Mouse (Mus musculus): ENCODE results near the gene Atp6v0e. TPM values are rescaled to one million over a fixed set of nuclear protein-coding genes. Genes with fewer than 3 reads are reported as not detected.

Gene Atp6v0e
- polyA plus RNA-seq, 1 experiment from 2014 or later: 179 TPM

GRCm38 (mm10) chr17:26707066-26707465 lies 44.0 kb downstream of the Atp6v0e start:
- H3K4me1 ChIP-seq: peaks cover 66% of the 10 kb centered on the region
- no peak overlapping the region for H3K9ac ChIP-seq
- no peak overlapping the region for H3K4me3 ChIP-seq
- H3K27me3 ChIP-seq (replicated peaks): no peaks in the 10 kb centered on the region
- 44% methylated on average over 7 of the region's 7 CpGs for WGBS (ENCODE audit: insufficient replicate concordance)
- peak; percentile 54; the same call in 1 of the 2 replicates for ATAC-seq
- H3K4me2 ChIP-seq: peak overlapping the region; percentile 25
- H3K27ac ChIP-seq: peak overlapping the region; percentile 59
- H3K36me3 ChIP-seq: peaks cover 14% of the 10 kb centered on the region
- 0 out of 2 replicates have a peak, but pooled peaks cover 5% of the 10 kb centered on the region for H3K9me3 ChIP-seq (replicated peaks)

GRCm38 (mm10) chr17:26708499-26708898 lies 45.5 kb downstream of the Atp6v0e start:
- H3K9ac ChIP-seq: no peak overlapping the region
- peak overlapping the region; percentile 84 for H3K27ac ChIP-seq
- ATAC-seq: no peak

DNA sequence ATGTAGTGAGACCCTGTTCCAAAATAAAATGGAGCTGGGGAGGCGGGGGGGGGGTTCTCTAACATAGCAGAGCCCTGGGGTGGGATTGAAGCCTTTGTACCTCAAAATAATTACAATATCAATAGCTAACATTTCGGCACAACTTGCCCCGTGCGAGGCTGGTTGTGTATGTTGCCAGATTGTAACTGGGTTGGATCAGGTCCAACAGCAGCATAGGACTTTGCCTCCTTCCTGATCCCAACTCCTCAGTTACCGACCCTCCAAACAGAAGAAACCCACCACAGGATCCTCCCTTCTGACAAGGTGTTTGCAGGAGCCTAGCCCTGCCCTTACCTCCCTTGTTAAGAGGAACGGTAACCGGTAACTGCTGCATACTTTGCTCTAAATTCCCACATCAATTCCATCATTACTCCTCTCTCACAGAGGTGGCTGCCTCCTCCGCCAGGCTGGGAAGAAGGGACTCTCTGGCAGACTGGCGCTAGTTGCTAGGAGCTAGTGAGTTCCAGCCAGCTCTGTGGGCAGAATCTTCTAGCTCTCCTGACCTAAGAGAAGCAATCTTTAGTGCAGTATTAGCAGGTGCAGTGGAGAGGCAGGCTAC lies 46.1 kb downstream of the Atp6v0e start:
- Histone ChIP-seq H3K9me3 (replicated peaks) (0 out of 2 replicates have a peak, but pooled peaks cover 5% of the 10 kb centered on the region), H3K27ac (peak overlapping the region; percentile 84), H3K4me2 (peak overlapping the region; percentile 45), H3K36me3 (peaks cover 5% of the 10 kb centered on the region), H3K9ac (peak overlapping the region; percentile 1; the same call in 1 of the 2 replicates), H3K4me3 (no peak overlapping the region), H3K27me3 (replicated peaks) (no peaks in the 10 kb centered on the region), H3K4me1 (peaks cover 67% of the 10 kb centered on the region)
- WGBS (ENCODE audit: insufficient replicate concordance): 69% methylated on average over 9 of the region's 9 CpGs
- no peak for ATAC-seq

More at GRCm38 (mm10) chr17:26708499-26708898, 45.5 kb downstream of the Atp6v0e start:
- H3K4me2 ChIP-seq: no peak overlapping the region
- no peak overlapping the region for H3K4me3 ChIP-seq
- 0 out of 2 replicates have a peak, but pooled peaks cover 5% of the 10 kb centered on the region for H3K9me3 ChIP-seq (replicated peaks)
- peaks cover 11% of the 10 kb centered on the region for H3K36me3 ChIP-seq
- no peaks in the 10 kb centered on the region for H3K27me3 ChIP-seq (replicated peaks)
- H3K4me1 ChIP-seq: peaks cover 66% of the 10 kb centered on the region

GRCm38 (mm10) chr17:26710049-26710448 lies 47.0 kb downstream of the Atp6v0e start:
- ATAC-seq: peak; percentile 67
- H3K4me2 ChIP-seq: peak overlapping the region; percentile 45
- no peaks in the 10 kb centered on the region for H3K36me3 ChIP-seq
- H3K27ac ChIP-seq: peak overlapping the region; percentile 84
- peak overlapping the region; percentile 25; the same call in 1 of the 2 replicates for H3K9ac ChIP-seq
- peaks cover 77% of the 10 kb centered on the region for H3K4me1 ChIP-seq
- no peaks in the 10 kb centered on the region for H3K9me3 ChIP-seq (replicated peaks)
- no peaks in the 10 kb centered on the region for H3K27me3 ChIP-seq (replicated peaks)
- WGBS (ENCODE audit: insufficient replicate concordance): 14% methylated on average over 6 of the region's 6 CpGs
- H3K4me3 ChIP-seq: no peak overlapping the region

DNA sequence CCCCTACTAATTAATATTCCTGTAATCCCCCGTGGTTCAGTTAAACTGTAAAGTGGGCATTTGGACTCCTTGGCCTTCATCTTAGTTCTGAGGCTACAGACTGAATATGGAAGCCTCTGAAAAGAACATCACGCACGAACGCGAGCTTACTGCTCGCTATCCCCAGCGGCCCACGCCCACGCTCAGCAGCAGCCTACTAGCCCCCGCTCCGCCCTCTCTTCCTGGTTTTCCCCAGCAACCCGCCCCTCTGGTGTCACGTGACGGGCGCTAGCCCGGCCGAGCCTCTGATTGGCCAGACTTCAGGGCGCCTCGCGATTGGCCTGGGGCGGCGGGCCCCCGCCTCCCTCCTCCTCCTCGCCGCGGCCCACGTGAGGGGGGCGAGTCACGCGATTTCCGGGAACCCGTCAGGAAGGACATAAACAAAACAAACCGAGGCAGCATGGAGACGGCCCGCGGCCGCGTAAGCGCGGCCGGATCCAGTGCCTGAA lies 52.3 kb downstream of the Atp6v0e start, which contains the start of gene Crebrf:
TSS of gene Crebrf (plus strand) at position 380 of the 488 bp plus-strand sequence.
- peaks cover 51% of the 10 kb centered on the region for H3K4me1 ChIP-seq
- no peaks in the 10 kb centered on the region for H3K36me3 ChIP-seq
- 2% methylated on average over 41 of the region's 41 CpGs for WGBS (ENCODE audit: insufficient replicate concordance)
- no peaks in the 10 kb centered on the region for H3K9me3 ChIP-seq (replicated peaks)
- peak within 1 kb of the TSS; percentile 76 for H3K9ac ChIP-seq
- peak; percentile 66 for ATAC-seq
- peak within 1 kb of the TSS; percentile 89 for H3K27ac ChIP-seq
- peak within 1 kb of the TSS; percentile 89 for H3K4me3 ChIP-seq
- no peaks in the 10 kb centered on the region for H3K27me3 ChIP-seq (replicated peaks)
- peak within 1 kb of the TSS; percentile 73 for H3K4me2 ChIP-seq

- no peaks in the 10 kb centered on the region for H3K9me3 ChIP-seq (replicated peaks)
- peak; percentile 97 for ATAC-seq
- peak overlapping the region; percentile 89 for H3K27ac ChIP-seq
- no peaks in the 10 kb centered on the region for H3K36me3 ChIP-seq
- WGBS (ENCODE audit: insufficient replicate concordance): under 1% methylated on average over 68 of the region's 75 CpGs
- peak overlapping the region; percentile 89 for H3K4me3 ChIP-seq
- no peaks in the 10 kb centered on the region for H3K27me3 ChIP-seq (replicated peaks)
- peak overlapping the region; percentile 73 for H3K4me2 ChIP-seq
- H3K9ac ChIP-seq: peak overlapping the region; percentile 76
- peaks cover 51% of the 10 kb centered on the region for H3K4me1 ChIP-seq
Measured at GRCm38 (mm10) chr17:26715916-26716717, 53.1 kb downstream of the Atp6v0e start.

DNA sequence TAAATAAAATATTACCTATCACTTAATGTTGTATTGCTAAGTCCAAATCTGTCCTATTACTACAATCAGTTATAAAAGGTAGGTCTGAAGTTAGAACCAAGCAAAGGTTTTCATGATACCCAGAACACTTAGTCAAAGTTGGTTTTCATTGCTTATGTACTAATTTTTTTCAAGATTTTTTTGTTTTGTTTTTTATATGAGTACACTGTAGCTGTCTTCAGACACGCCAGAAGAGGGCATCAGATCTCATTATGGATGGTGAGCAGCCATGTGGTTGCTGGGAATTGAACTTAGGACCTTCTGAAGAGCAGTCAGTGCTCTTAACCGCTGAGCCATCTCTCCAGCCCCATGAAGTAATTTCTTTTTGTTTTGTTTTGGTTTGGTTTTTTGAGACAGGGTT lies 54.8 kb downstream of the Atp6v0e start:
- H3K9me3 ChIP-seq (replicated peaks): no peaks in the 10 kb centered on the region
- no peak overlapping the region for H3K9ac ChIP-seq
- 50% methylated on average over 2 of the region's 2 CpGs for WGBS (ENCODE audit: insufficient replicate concordance)
- H3K4me2 ChIP-seq: no peak overlapping the region
- no peak for ATAC-seq
- no peaks in the 10 kb centered on the region for H3K36me3 ChIP-seq
- no peak overlapping the region for H3K27ac ChIP-seq
- peaks cover 59% of the 10 kb centered on the region for H3K4me1 ChIP-seq
- no peak overlapping the region for H3K4me3 ChIP-seq
- no peaks in the 10 kb centered on the region for H3K27me3 ChIP-seq (replicated peaks)

- no peak for ATAC-seq
- Histone ChIP-seq H3K27me3 (replicated peaks) (no peaks in the 10 kb centered on the region), H3K4me1 (peaks cover 63% of the 10 kb centered on the region), H3K9me3 (replicated peaks) (no peaks in the 10 kb centered on the region), H3K4me3 (no peak overlapping the region), H3K36me3 (no peaks in the 10 kb centered on the region), H3K4me2 (no peak overlapping the region; the same call in 1 of the 2 replicates), H3K9ac (0 out of 2 replicates have a peak overlapping the region, but pooled peaks have one; percentile 12), H3K27ac (peak overlapping the region; percentile 57; the same call in 1 of the 2 replicates)
Measured at GRCm38 (mm10) chr17:26719405-26719804, 56.4 kb downstream of the Atp6v0e start.

GRCm38 (mm10) chr17:26721802-26722201 lies 58.8 kb downstream of the Atp6v0e start:
- Histone ChIP-seq H3K4me2 (peak overlapping the region; percentile 15; the same call in 1 of the 2 replicates), H3K4me3 (no peak overlapping the region), H3K4me1 (peaks cover 72% of the 10 kb centered on the region), H3K9ac (peak overlapping the region; percentile 36; the same call in 1 of the 2 replicates), H3K27me3 (replicated peaks) (no peaks in the 10 kb centered on the region), H3K9me3 (replicated peaks) (no peaks in the 10 kb centered on the region), H3K27ac (peak overlapping the region; percentile 61; the same call in 1 of the 2 replicates), H3K36me3 (no peaks in the 10 kb centered on the region)
- WGBS (ENCODE audit: insufficient replicate concordance): 26% methylated on average over 2 of the region's 2 CpGs
- ATAC-seq: peak; percentile 75; the same call in 1 of the 2 replicates

- ATAC-seq: peak; percentile 44; the same call in 1 of the 2 replicates
- Histone ChIP-seq H3K4me3 (no peak overlapping the region), H3K4me2 (no peak overlapping the region), H3K9ac (0 out of 2 replicates have a peak overlapping the region, but pooled peaks have one; percentile 4), H3K27me3 (replicated peaks) (no peaks in the 10 kb centered on the region), H3K9me3 (replicated peaks) (no peaks in the 10 kb centered on the region), H3K27ac (peak overlapping the region; percentile 50; the same call in 1 of the 2 replicates), H3K4me1 (peaks cover 56% of the 10 kb centered on the region), H3K36me3 (no peaks in the 10 kb centered on the region)
- WGBS (ENCODE audit: insufficient replicate concordance): 11% methylated on average over 1 of the region's 1 CpGs
Measured at GRCm38 (mm10) chr17:26724790-26725189, 61.8 kb downstream of the Atp6v0e start.

DNA sequence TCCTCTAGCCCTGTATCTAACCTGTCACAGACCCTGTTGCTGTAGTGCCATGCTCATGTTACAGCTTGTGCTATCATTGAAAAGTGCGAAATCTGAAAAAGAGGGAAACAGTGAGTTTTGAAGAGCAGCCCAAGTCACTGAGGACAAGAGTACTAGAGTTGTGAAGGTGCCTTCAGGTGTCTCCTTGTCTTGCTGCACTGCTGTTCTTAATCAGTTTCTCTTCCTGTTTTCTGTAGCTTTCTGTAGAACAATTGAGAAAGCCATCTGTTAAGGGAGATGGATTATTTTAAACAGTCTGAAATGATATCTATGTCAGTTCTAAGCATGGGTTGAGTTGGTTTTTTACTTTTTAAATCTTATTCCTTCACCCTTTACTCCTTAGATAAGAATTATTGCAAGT lies 63.6 kb downstream of the Atp6v0e start:
- Histone ChIP-seq H3K9ac (no peak overlapping the region), H3K4me1 (peaks cover 42% of the 10 kb centered on the region), H3K4me2 (no peak overlapping the region), H3K36me3 (no peaks in the 10 kb centered on the region), H3K27me3 (replicated peaks) (no peaks in the 10 kb centered on the region), H3K9me3 (replicated peaks) (no peaks in the 10 kb centered on the region), H3K4me3 (no peak overlapping the region), H3K27ac (no peak overlapping the region)
- ATAC-seq: no peak
- WGBS (ENCODE audit: insufficient replicate concordance): 55% methylated on average over 1 of the region's 1 CpGs
